Mouse (Mus musculus) c-Kit-positive CD71-negative TER-119-negative erythroid progenitor cells, embryonic 14.5 days (primary cell): ENCODE measurements around the gene Endou.

Source experiments
- DNase-seq: peaks from one replicate; pipeline ENCODE4 v3.0.0-alpha.2; 2013; ENCODE audit warnings: low read depth

Gene Endou

DNA sequence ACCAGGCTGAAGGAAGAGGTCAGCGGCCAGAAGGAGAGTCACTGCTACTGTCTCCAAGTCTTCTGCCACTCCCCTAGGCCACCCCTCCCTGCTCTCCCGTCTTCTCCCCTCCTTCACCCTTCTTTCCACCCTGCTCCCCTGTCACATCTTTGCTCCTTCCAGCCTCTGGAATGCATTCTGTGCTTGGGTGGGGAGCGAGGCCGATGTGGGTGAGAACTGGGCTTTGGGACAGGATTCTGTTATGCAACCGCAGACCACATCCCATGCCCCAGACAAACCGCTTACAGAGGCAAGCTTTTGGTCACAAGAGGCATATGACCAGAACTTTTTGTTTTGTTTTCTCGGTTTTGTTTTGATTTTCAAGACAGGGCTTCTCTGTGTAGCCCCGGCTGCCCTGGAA lies 4.1 kb downstream of the Endou start:
- no peak for DNase-seq

DNA sequence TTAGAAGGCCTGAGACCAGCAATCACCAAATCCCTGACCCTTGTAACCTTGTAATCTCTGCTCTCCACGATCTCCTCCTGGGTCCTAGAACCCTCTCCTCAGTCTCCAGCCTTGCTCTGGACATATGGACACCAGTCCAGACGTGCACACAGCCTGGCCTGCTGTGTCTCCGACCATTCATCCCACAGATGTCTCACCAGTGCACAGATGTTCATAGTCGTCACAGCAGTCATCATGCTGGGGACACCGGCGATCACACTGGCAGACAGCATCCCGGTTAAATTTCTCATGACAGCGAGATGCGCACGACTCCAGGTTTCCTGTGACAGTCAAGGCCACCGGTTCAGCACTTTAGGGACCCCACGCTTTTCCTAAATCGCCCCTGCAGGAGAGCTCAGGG lies 4.8 kb downstream of the Endou start:
- DNase-seq: no peak

DNA sequence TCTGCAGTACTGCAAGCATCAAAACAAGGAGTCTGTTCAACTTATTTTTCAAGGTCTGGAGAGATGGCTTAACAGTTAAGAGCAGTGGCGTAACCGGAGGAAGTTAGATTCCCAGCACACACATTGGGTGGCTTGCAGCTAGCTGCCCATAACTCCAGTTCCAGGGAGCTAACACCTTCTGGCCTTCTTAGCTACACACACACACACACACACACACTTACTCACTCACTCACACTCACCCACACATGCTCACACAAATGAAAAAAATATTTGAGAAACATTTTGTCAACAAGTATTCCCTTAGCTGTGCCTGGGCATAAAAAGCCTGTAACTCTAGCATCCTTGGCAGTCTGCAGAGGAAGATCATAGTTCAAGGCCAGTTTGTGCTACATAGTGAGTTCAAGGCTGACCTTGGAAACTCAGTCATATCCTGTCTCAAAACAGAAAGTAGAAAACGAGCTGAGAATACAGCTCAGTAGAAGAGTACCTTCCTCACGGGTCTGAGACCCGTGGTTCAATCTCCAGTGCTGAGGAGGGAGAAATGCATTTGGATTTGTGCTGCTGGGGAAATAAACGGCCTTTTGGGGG lies 5.8 kb downstream of the Endou start:
- DNase-seq: no peak

DNA sequence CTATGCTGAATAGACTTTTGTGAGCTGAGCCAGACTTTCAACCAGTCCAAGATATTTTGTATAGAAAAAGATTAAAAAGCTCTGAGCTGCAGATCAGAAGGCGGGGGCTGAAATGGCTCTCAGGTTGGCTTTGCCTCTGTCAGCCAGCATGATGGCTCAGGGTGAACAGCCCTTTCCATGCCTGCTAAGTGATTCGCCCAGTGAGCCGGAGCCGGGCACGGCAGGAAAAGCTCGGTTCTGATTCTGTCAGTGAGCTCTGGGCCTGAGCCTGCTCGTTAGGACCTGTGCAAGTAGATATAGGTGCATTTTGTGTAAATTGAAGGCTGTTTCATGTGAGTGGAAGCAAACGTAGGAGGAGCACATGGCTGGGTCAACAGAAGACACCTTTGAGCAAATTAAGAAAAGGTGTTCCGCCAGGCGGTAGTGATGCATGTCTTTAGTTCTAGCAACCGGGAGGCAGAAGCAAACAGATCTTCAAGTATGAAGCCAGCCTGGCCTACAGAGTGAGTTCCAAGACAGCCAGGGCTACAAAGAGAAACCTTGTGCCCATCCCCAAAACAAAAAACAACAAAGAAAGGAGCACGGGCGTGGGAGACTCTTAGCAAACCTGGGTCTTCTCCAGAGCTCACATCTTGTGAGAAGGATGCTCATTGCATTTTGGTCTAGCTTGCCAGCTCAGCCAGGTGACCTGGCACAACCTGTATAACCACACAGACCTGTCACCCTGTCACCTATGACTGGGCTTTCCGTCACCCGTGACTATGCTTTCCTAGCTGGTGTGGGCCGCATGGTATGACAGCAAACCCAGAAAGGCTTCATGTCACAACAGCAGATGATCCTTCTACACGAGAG lies 6.6 kb downstream of the Endou start:
- no peak for DNase-seq

- DNase-seq: no peak
Measured at GRCm38 (mm10) chr15:97723536-97724345, 7.4 kb downstream of the Endou start.

DNA sequence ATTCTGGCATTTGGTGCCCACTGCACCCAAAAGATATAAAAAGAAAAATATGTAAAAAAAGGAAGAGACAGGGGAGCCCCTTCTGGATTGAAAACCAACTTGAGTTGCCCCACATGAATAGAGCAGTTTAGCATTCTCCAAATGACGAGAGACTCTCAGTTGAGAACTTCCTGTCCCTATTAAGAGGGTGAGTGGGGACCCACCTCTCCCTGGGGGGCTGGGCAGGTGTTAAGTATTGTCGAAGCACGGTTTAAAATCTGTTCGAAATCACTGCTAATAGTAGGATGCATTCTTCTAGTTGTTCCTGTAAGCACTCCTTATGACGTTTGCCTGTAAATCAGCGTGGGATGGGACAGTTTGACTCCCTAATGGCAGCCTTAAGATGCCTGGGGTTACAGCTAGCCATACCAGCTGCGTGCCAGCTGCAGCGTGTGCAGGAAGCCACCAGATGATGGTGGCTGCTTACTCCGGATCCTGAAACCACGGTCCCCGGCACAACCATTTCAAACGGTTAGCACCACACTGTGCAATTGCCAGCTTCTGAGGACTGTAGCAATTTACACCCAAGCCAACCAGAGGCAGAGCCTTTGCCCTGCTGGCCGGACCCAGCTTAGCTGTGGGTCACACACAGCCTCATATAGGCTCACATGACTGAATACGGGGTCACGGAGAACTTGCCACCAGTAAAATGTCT lies 10.0 kb downstream of the Endou start:
- no peak for DNase-seq

DNA sequence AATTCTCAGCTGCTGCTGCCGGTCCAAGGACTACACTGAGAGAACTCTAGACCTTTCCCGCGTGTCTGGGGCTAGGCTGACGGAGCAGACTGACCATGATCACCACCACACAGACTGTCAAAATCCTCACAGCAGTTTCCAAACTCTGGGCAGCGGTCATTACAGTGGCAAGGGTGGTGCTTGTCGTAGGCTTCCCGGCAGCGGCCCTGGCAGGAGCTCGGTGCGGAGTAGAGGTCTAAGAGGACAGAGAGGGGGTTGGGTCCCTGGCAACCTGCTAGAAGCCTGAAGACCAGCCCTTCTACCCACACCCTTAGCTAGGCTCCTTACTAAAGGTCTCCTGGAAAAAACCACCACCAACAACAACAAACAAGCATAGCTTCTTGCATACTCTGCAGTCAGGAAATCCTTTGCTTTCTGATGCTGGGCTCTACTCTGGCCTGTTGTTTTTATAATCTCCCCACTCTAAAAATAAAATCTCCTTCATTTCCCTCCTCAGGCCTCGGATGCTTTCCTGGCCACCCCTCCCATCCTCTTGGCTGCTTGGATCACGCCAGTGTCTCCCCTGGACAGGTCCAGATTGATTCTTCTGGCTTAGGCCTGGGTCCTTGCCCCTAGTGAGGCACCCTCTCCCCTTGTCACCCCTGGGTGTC lies 11.0 kb downstream of the Endou start:
- DNase-seq: no peak

- DNase-seq: no peak
Measured at GRCm38 (mm10) chr15:97719494-97719893, 11.6 kb downstream of the Endou start.

GRCm38 (mm10) chr15:97718535-97719155 lies 12.5 kb downstream of the Endou start:
- no peak for DNase-seq

GRCm38 (mm10) chr15:97717861-97718534 lies 13.1 kb downstream of the Endou start:
- DNase-seq: peak; percentile 50

- no peak for DNase-seq
Measured at GRCm38 (mm10) chr15:97716782-97717181, 14.4 kb downstream of the Endou start.

DNA sequence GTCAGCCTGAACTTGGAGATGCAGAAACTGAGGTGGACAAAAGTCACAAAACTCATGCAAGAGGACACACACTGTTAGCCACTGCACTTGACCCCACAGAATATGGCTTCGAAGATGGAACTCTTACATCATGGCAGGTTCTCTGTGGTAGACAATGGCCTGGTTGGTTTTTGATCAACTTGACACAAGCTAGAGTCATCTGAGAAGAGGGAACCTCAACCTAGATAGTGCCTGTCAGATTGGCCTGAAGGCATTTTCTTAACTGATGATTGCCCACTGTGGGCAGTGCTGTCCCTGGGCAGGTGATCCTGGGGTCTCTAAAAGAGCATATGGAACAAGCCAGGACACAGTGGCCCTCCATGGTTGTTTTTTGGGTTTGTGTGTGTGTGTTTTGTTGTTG lies 15.4 kb downstream of the Endou start:
- DNase-seq: no peak

DNA sequence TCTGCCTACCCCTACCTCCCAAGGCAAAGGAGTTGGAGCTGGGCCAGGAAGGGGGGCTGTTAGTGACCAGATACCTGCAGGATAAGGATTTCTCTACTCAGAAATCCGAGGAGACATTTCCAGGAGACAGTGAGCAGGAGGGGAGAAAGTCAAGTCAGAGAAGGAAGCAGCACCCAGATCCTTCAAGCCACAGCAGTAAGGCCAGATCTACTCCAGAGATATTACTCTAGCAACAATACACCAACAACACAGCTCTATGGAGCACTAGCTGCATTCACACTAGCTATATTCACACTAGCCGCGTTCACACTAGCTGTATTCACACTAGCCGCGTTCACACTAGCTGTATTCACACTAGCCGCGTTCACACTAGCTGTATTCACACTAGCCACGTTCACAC lies 16.1 kb downstream of the Endou start:
- DNase-seq: no peak

- no peak for DNase-seq
Measured at GRCm38 (mm10) chr15:97712546-97712945, 18.6 kb downstream of the Endou start.

DNA sequence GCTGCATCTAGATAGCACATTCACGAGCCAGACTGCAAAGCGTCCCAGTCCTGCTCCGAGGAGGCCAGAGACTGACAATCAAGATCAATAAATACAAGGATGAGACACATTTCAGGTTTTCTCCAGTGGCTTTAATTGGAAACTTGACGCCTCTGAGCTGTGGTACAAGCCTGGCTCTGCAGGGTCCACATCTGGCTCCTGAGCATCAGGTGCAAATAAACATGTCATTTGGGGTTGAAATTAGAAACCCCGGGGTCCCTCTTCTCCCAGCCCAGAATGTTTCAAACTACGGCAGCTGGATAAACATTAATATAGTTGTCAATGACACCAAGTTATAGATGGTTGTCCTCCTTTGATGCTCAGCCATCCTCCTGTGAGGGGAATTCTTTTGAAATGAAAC lies 20.2 kb downstream of the Endou start:
- DNase-seq: no peak

GRCm38 (mm10) chr15:97705211-97706050 lies 25.7 kb downstream of the Endou start, which contains the start of gene Rpap3:
TSS of gene Rpap3 (minus strand) at chr15:97705825.
- DNase-seq: peak; percentile 64

- DNase-seq: no peak
Measured at GRCm38 (mm10) chr15:97696616-97697015, 34.5 kb downstream of the Endou start.

- no peak for DNase-seq
Measured at GRCm38 (mm10) chr15:97693411-97693810, 37.7 kb downstream of the Endou start.

DNA sequence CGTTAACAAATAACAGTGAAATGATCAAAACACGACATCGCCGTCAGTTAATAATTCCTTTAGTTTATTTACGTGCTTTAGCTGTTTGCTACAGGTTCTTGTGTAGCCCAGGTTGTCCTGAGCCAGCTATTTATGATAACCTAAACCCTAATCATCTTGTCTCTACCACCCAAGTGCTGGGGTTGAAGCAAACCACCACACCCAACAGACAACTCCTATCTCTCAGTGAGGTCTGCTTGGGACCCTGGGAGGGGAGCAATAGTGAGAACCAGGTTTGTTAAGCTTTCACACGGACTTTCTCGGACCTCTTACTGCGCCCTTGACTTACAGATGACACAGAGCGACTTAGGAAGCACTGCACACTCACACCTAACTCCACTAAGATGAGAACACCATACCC lies 47.0 kb downstream of the Endou start:
- DNase-seq: no peak

- DNase-seq: no peak
Measured at GRCm38 (mm10) chr15:97682053-97682452, 49.1 kb downstream of the Endou start.
